Comparison of ENCODE assay signal across 9 mouse cellular contexts in the genomic region with DNA sequence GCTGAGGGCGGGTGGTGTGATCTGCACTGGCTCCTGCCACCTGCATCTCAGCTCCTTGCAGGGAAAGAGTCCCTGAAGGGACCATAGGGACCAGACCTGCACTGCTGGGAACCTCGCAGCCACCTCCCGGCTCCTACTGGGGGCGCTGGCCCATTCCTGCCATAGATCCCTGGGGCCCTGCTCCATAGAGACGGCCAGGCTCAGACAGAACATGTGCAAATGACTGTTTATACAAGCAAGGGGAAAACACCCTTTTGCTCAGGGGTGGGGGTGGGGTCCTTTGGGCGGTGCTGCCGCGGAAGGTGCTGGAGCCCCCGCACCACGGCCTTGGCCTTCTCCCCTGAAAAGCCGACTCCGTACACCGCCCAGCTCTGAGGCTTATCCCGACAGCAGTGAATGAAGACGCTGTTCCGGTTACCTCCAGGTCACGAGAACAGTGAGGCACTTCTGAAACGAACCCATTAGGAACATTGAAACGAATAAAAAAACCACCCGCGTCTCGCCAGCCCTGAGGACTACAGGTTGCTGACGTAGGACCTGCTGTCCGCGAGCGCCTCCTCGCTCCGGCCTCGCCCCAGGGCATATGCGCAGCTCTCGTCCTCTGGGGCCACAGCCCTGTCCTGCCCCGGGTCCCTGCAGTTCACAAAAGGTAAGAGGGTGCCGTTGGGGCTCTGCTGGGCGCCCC. TPM values are rescaled to one million over a fixed set of nuclear protein-coding genes. Genes with fewer than 3 reads are reported as not detected.
A peak's percentile ranks its signal among the peaks of the same experiment; 100 is the strongest.
DNase-seq lines count a peak whose midpoint lies in the region; ATAC-seq lines count a peak whose summit lies in the region.
"Had no signal": no experiment of that assay in that cellular context is flagged by ENCODE, and none has a peak within 500 bp of the region (broad histone marks: within the 10 kb centered on the region; RNA-seq: fewer than 3 reads in every experiment).

No protein-coding gene starts in this region.

- H3K4me1 ChIP-seq in heart, embryonic 11.5 days (ENCODE audit: control insufficient read depth, insufficient read depth, low read length), result peaks cover 6% of the 10 kb centered on the region; the same call in 1 of the 2 replicates
- H3K4me1 ChIP-seq in liver, embryonic 12.5 days, result peaks cover 13% of the 10 kb centered on the region

- WGBS in heart, embryonic 11.5 days (ENCODE audit: insufficient replicate concordance), result 16% methylated on average over 34 of the region's 34 CpGs
- 3% methylated on average over 34 of the region's 34 CpGs for WGBS in liver, embryonic 12.5 days (ENCODE audit: insufficient replicate concordance)

- peak overlapping the region; percentile 43; the same call in 1 of the 2 replicates for H3K9ac ChIP-seq in heart, embryonic 11.5 days (ENCODE audit: low read depth, low read length)
- peak overlapping the region; percentile 36; the same call in 1 of the 2 replicates for H3K9ac ChIP-seq in liver, embryonic 12.5 days

- intact Hi-C loops in heart, postnatal 25 days (cut with DNase I), result no loop called here

- peak overlapping the region; percentile 71 for H3K4me2 ChIP-seq in heart, embryonic 11.5 days
- H3K4me2 ChIP-seq in liver, embryonic 12.5 days, result peak overlapping the region; percentile 74

- DNase-seq in heart, postnatal 25 days (ENCODE audit: low spot score), result no peak
- peak; percentile 54 for DNase-seq in embryo, embryonic 10.5 days (ENCODE audit: low spot score)
- peak; percentile 46 for DNase-seq in induced T-regulatory cell, adult 2 months (ENCODE audit: low read depth)
- DNase-seq in neural tube, embryonic 10.5 days (ENCODE audit: extremely low spot score, low spot score), result peak; percentile 49
- DNase-seq in left cerebral cortex, adult 11 months (ENCODE audit: low spot score), result no peak
- DNase-seq in MN1 (ENCODE audit: low spot score), result no peak

- H3K36me3 ChIP-seq in heart, embryonic 11.5 days (ENCODE audit: control insufficient read depth, insufficient read depth, low read length), result no peaks in the 10 kb centered on the region
- H3K36me3 ChIP-seq in liver, embryonic 12.5 days, result no peaks in the 10 kb centered on the region

- no peaks in the 10 kb centered on the region for H3K9me3 ChIP-seq in heart, embryonic 11.5 days (replicated peaks; ENCODE audit: control insufficient read depth, low read length)
- no peaks in the 10 kb centered on the region for H3K9me3 ChIP-seq in liver, embryonic 12.5 days (replicated peaks)

- H3K4me3 ChIP-seq in heart, embryonic 11.5 days (ENCODE audit: low read depth, low read length), result peak overlapping the region; percentile 41
- H3K4me3 ChIP-seq in liver, embryonic 12.5 days, result peak overlapping the region; percentile 47
- H3K4me3 ChIP-seq: myocyte had no signal

- H3K27me3 ChIP-seq in heart, embryonic 11.5 days (ENCODE audit: control insufficient read depth, insufficient read depth, low read length), result peaks cover 4% of the 10 kb centered on the region; the same call in 1 of the 2 replicates
- peaks cover 65% of the 10 kb centered on the region for H3K27me3 ChIP-seq in liver, embryonic 12.5 days (replicated peaks)

- H3K27ac ChIP-seq in heart, embryonic 11.5 days (ENCODE audit: low read depth, low read length), result no peak overlapping the region
- no peak overlapping the region for H3K27ac ChIP-seq in liver, embryonic 12.5 days

- ATAC-seq in heart, embryonic 11.5 days (replicated peaks; ENCODE audit: insufficient number of reproducible peaks, low FRiP score, low TSS enrichment), result 0 out of 2 replicates have a peak, but pooled peaks have one; percentile 41
- ATAC-seq in liver, embryonic 12.5 days, result peak; percentile 54; the same call in 1 of the 2 replicates

RNA-seq across cellular contexts. Expression of a gene that starts 31.5 kb away (rescaled TPM):
- 8.9 and 10.4 TPM in 2 replicates for polyA plus RNA-seq in heart, embryonic 11.5 days (2014; fragmentation: Nextera tagmentation; extraction: Ambion mirVana)
- 1 to 10 TPM; 1.9 to 2.0 TPM for total RNA-seq in heart, postnatal 25 days (2021)
- polyA plus RNA-seq in liver, embryonic 12.5 days (2016; fragmentation: Nextera tagmentation; extraction: Ambion mirVana), result 9.1 and 10.8 TPM in 2 replicates

Comparison
In these comparisons a context has a peak if more than half of its experiments do, and no peak if none do; other contexts are left out.
1. DNase-seq: peak in embryo, embryonic 10.5 days (single experiment), induced T-regulatory cell, adult 2 months (single experiment) and neural tube, embryonic 10.5 days (single experiment); none in heart, postnatal 25 days (single experiment), left cerebral cortex, adult 11 months (single experiment) and MN1 (single experiment).